Mouse (Mus musculus): Measurements from ENCODE around the gene Ntng1.

GRCm38 (mm10) chr3:109932261-109932660 is 211.6 kb downstream of the Ntng1 start:
- TF ChIP-seq CTCF (IDR thresholded peaks at IDR 0.05; ENCODE audit: low read depth) (no peak), EP300 (optimal IDR thresholded peaks at IDR 0.05) (no peak)

Measured in stomach, postnatal 0 days (tissue).